ENCODE assay signal across 8 mouse cellular contexts in genomic region chrX:7657221-7657639, GRCm38 (mm10). TPM values are rescaled to one million over a fixed set of nuclear protein-coding genes. Genes with fewer than 3 reads are reported as not detected.
DNase-seq lines count a peak whose midpoint lies in the region; ATAC-seq and TF ChIP-seq lines count a peak whose summit lies in the region.

Prickle3 (plus strand) TSS chrX:7657260.

- whole genome bisulfite sequencing in forebrain, embryonic 11.5 days: 11% methylated on average over 26 of the region's 26 CpGs
- WGBS in stomach, postnatal 0 days: 16% methylated on average over 19 of the region's 26 CpGs

- no peaks in the 10 kb centered on the region for H3K27me3 ChIP-seq in forebrain, embryonic 11.5 days (ENCODE audit: control insufficient read depth, insufficient read depth, low read length)
- no peaks in the 10 kb centered on the region for H3K27me3 ChIP-seq in stomach, postnatal 0 days (ENCODE audit: control insufficient read depth, insufficient read depth, low read length)

- no peaks in the 10 kb centered on the region for H3K36me3 ChIP-seq in forebrain, embryonic 11.5 days (ENCODE audit: control insufficient read depth, insufficient read depth, low read length)
- no peaks in the 10 kb centered on the region for H3K36me3 ChIP-seq in stomach, postnatal 0 days (ENCODE audit: control insufficient read depth, insufficient read depth, low read length)

- ATAC-seq in forebrain, embryonic 11.5 days (replicated peaks; ENCODE audit: low FRiP score): peak; percentile 27; the same call in 1 of the 2 replicates
- ATAC-seq in megakaryocyte-erythroid progenitor cell, adult 5-6 weeks (replicated peaks; ENCODE audit: low FRiP score, low TSS enrichment, poor library complexity, severe bottlenecking): peak; percentile 98
- peak; percentile 74 for ATAC-seq in stomach, postnatal 0 days (ENCODE audit: low FRiP score, low TSS enrichment)

- no peak for TF ChIP-seq EP300 in stomach, postnatal 0 days (optimal IDR thresholded peaks at IDR 0.05)

- intact Hi-C loops in heart, postnatal 25 days (cut with DNase I): no loop called here

- peak within 1 kb of the TSS; percentile 23 for H3K4me3 ChIP-seq in forebrain, embryonic 11.5 days (ENCODE audit: low read depth, low read length)
- H3K4me3 ChIP-seq in stomach, postnatal 0 days (ENCODE audit: low read depth, low read length): peak within 1 kb of the TSS; percentile 48

- peak within 1 kb of the TSS; percentile 39 for H3K9ac ChIP-seq in forebrain, embryonic 11.5 days (ENCODE audit: low read length)
- peak within 1 kb of the TSS; percentile 70 for H3K9ac ChIP-seq in stomach, postnatal 0 days (ENCODE audit: low read length)

- DNase-seq in B cell, adult 2 months: peak; percentile 72 to 75
- peak; percentile 52 for DNase-seq in R1 (ENCODE audit: low read depth, low spot score)
- DNase-seq in forebrain, embryonic 11.5 days (ENCODE audit: low spot score): no peak
- DNase-seq in heart, postnatal 25 days (ENCODE audit: low spot score): peak; percentile 53
- peak; percentile 65 to 76 for DNase-seq in kidney, postnatal 4 days
- DNase-seq in stomach, postnatal 0 days (ENCODE audit: low spot score): peak; percentile 66
- DNase-seq in left cerebral cortex, adult 8-10 months (ENCODE audit: low spot score in 2 of 2): no peak

- no peak for TF ChIP-seq CTCF in stomach, postnatal 0 days (IDR thresholded peaks at IDR 0.05; ENCODE audit: low read depth)

- no peak within 1 kb of the TSS for H3K27ac ChIP-seq in forebrain, embryonic 11.5 days (ENCODE audit: low read depth, low read length)
- H3K27ac ChIP-seq in stomach, postnatal 0 days (replicated peaks): peak within 1 kb of the TSS; percentile 83

- H3K9me3 ChIP-seq in forebrain, embryonic 11.5 days (ENCODE audit: control insufficient read depth, low read length): no peaks in the 10 kb centered on the region
- H3K9me3 ChIP-seq in stomach, postnatal 0 days (ENCODE audit: control insufficient read depth, low read length): no peaks in the 10 kb centered on the region

- H3K4me2 ChIP-seq in forebrain, embryonic 11.5 days (ENCODE audit: low read depth, low read length, severe bottlenecking): peak within 1 kb of the TSS; percentile 39
- H3K4me2 ChIP-seq in stomach, postnatal 0 days (replicated peaks; ENCODE audit: low read depth): peak within 1 kb of the TSS; percentile 54

- H3K4me1 ChIP-seq in forebrain, embryonic 11.5 days (replicated peaks; ENCODE audit: control insufficient read depth, insufficient read depth, low read length): no peaks in the 10 kb centered on the region
- no peaks in the 10 kb centered on the region for H3K4me1 ChIP-seq in stomach, postnatal 0 days (replicated peaks; ENCODE audit: control insufficient read depth, insufficient read depth)

RNA-seq across cellular contexts. Expression of gene Prickle3, which starts in this region (rescaled TPM):
- polyA plus RNA-seq in forebrain, embryonic 11.5 days (2014; fragmentation: Nextera tagmentation; extraction: Ambion mirVana): 2.6 and 2.9 TPM in 2 replicates
- 10 to 100 TPM; 16.5 to 19.9 TPM for total RNA-seq in heart, postnatal 25 days (2021)
- total RNA-seq in megakaryocyte-erythroid progenitor cell, adult 5-6 weeks (2014; fragmentation: Nextera tagmentation): 4.7 and 7.8 TPM in 2 replicates
- 0.99 and 1.7 TPM in 2 replicates for total RNA-seq in megakaryocyte-erythroid progenitor cell, adult 5-6 weeks (2017)
- 8.5 and 9.7 TPM in 2 replicates for polyA plus RNA-seq in stomach, postnatal 0 days (2015; fragmentation: Nextera tagmentation; extraction: Ambion mirVana)
- total RNA-seq in left cerebral cortex, adult 8-10 months (2022): 1 to 10 TPM; 1.7 to 2.9 (median 2.6) TPM

Comparison
In these comparisons a context has a peak if more than half of its experiments do, and no peak if none do; other contexts are left out.
1. DNase-seq: peak in B cell, adult 2 months (2 of 2), R1 (single experiment), heart, postnatal 25 days (single experiment), kidney, postnatal 4 days (2 of 2) and stomach, postnatal 0 days (single experiment); none in forebrain, embryonic 11.5 days (single experiment) and left cerebral cortex, adult 8-10 months (0 of 2).
2. ATAC-seq: peak in every context shown above with its lines; median percentile 98 in megakaryocyte-erythroid progenitor cell, adult 5-6 weeks; 74 in stomach, postnatal 0 days; 27 in forebrain, embryonic 11.5 days.